In the genomic region with DNA sequence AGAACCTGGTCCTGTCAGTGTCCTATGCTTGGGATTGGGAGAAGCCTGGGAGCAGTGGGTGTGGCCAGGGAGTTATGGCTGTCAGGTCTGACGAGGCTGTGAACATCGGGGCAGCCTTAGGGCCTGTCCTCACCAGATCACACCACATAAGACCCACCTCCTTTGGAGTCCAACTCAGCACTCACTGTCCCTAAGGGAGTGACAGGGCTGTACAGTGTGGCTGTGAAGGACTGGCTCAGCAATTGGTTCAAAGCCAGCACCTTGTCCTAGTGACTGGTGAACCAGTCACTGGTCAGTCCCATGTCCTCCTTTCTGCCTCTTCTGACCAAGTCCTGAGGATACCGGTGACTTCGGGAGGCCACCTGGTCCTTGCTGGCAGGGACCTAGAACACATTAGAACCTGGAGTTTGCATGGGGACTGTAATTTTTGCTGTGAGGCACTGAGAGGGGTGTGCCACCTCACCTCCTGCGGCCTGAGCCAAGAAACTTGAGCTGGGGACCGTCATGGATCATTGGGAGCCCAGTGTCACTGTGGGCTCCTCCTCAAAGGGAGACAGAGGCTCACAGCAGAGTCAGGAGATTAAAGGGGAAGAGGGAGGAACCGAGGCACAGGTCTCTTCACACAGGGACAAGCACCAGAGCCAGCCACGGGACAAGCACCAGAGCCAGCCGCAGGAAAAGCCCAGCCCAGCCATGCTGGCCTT, we compare ENCODE assay signal across 9 mouse cellular contexts. TPM values are rescaled to one million over a fixed set of nuclear protein-coding genes. Genes with fewer than 3 reads are reported as not detected.
A peak's percentile ranks its signal among the peaks of the same experiment; 100 is the strongest.
DNase-seq lines count a peak whose midpoint lies in the region; ATAC-seq and TF ChIP-seq lines count a peak whose summit lies in the region.
"Had no signal": no experiment of that assay in that cellular context is flagged by ENCODE, and none has a peak within 500 bp of the region (broad histone marks: within the 10 kb centered on the region; RNA-seq: fewer than 3 reads in every experiment).

No protein-coding gene starts in this region.

- no peak for ATAC-seq in megakaryocyte-erythroid progenitor cell, adult 5-6 weeks (replicated peaks; ENCODE audit: low FRiP score, low TSS enrichment, poor library complexity, severe bottlenecking)

- WGBS in bone marrow, adult 2 months = 32% methylated on average over 9 of the region's 9 CpGs

- no peak for TF ChIP-seq CTCF in bone marrow, adult 2 months (IDR thresholded peaks at IDR 0.05; ENCODE audit: control insufficient read depth, insufficient read depth, low read length)

- peak overlapping the region; percentile 94 for H3K27ac ChIP-seq in bone marrow, adult 2 months (ENCODE audit: control insufficient read depth, insufficient read depth, low read depth, low read length, poor library complexity)

- peaks cover 19% of the 10 kb centered on the region for H3K4me1 ChIP-seq in bone marrow, adult 2 months (ENCODE audit: control insufficient read depth, insufficient read depth, low read length)

- no peak overlapping the region for H3K4me3 ChIP-seq in bone marrow, adult 2 months (replicated peaks; ENCODE audit: control insufficient read depth, low read depth, low read length)
- H3K4me3 ChIP-seq: limb, embryonic 12.5 days had no signal

- no peak for TF ChIP-seq POLR2A in bone marrow, adult 2 months (IDR thresholded peaks at IDR 0.05; ENCODE audit: borderline replicate concordance, control insufficient read depth, low read depth, low read length)

- peak; percentile 97 for DNase-seq in heart, adult 11 months
- DNase-seq in heart, postnatal 4 days = no peak
- peak; percentile 79 for DNase-seq in 3134 (ENCODE audit: extremely low read depth, insufficient read length, low spot score)
- peak; percentile 35 to 49 for DNase-seq in kidney, postnatal 4 days
- peak; percentile 47 for DNase-seq in thymus, postnatal 4 days
- no peak for DNase-seq in ovary, adult 18-20 months (ENCODE audit: low spot score)

RNA-seq across cellular contexts. Expression of a gene that starts 1.8 kb away (rescaled TPM):
- 100 to 1,000 TPM; 105 TPM for total RNA-seq in heart, postnatal 4 days (2021)
- polyA plus RNA-seq in bone marrow, adult 2 months (2011; ENCODE audit: insufficient read depth, insufficient read length, low replicate concordance, missing spikeins) = 70.5 and 89.6 TPM in 2 replicates
- 149 and 158 TPM in 2 replicates for total RNA-seq in megakaryocyte-erythroid progenitor cell, adult 5-6 weeks (2014; fragmentation: Nextera tagmentation)
- 78.4 and 117 TPM in 2 replicates for total RNA-seq in megakaryocyte-erythroid progenitor cell, adult 5-6 weeks (2017)

RNA-seq across cellular contexts. Expression of a gene that starts 22.1 kb away (rescaled TPM):
- total RNA-seq in heart, postnatal 4 days (2021) = 10 to 100 TPM; 12.5 to 13.0 TPM
- 16.3 and 45.8 TPM in 2 replicates for polyA plus RNA-seq in bone marrow, adult 2 months (2011; ENCODE audit: insufficient read depth, insufficient read length, low replicate concordance, missing spikeins)
- total RNA-seq in megakaryocyte-erythroid progenitor cell, adult 5-6 weeks (2014; fragmentation: Nextera tagmentation) = 22.8 and 29.1 TPM in 2 replicates
- total RNA-seq in megakaryocyte-erythroid progenitor cell, adult 5-6 weeks (2017) = 30.5 and 38.6 TPM in 2 replicates

RNA-seq across cellular contexts. Expression of a gene that starts 22.3 kb away (rescaled TPM):
- total RNA-seq in heart, postnatal 4 days (2021) = 1 to 10 TPM; 3.2 to 4.6 TPM
- 22.9 and 33.3 TPM in 2 replicates for polyA plus RNA-seq in bone marrow, adult 2 months (2011; ENCODE audit: insufficient read depth, insufficient read length, low replicate concordance, missing spikeins)
- 22.8 and 26.4 TPM in 2 replicates for total RNA-seq in megakaryocyte-erythroid progenitor cell, adult 5-6 weeks (2014; fragmentation: Nextera tagmentation)
- 3.0 and 4.5 TPM in 2 replicates for total RNA-seq in megakaryocyte-erythroid progenitor cell, adult 5-6 weeks (2017)

RNA-seq across cellular contexts. Expression of a gene that starts 22.8 kb away (rescaled TPM):
- total RNA-seq in heart, postnatal 4 days (2021) = 10 to 100 TPM; 42.2 to 42.4 TPM
- 7.0 and 22.1 TPM in 2 replicates for polyA plus RNA-seq in bone marrow, adult 2 months (2011; ENCODE audit: insufficient read depth, insufficient read length, low replicate concordance, missing spikeins)
- 27.4 and 32.0 TPM in 2 replicates for total RNA-seq in megakaryocyte-erythroid progenitor cell, adult 5-6 weeks (2014; fragmentation: Nextera tagmentation)
- total RNA-seq in megakaryocyte-erythroid progenitor cell, adult 5-6 weeks (2017) = 11.8 and 14.8 TPM in 2 replicates

RNA-seq across cellular contexts. Expression of a gene that starts 57.1 kb away (rescaled TPM):
- total RNA-seq in heart, postnatal 4 days (2021) = 100 to 1,000 TPM; 142 to 162 TPM
- polyA plus RNA-seq in bone marrow, adult 2 months (2011; ENCODE audit: insufficient read depth, insufficient read length, low replicate concordance, missing spikeins) = 49.9 and 75.2 TPM in 2 replicates
- total RNA-seq in megakaryocyte-erythroid progenitor cell, adult 5-6 weeks (2014; fragmentation: Nextera tagmentation) = 70.2 and 93.3 TPM in 2 replicates
- 117 and 120 TPM in 2 replicates for total RNA-seq in megakaryocyte-erythroid progenitor cell, adult 5-6 weeks (2017)

Comparison
In these comparisons a context has a peak if more than half of its experiments do, and no peak if none do; other contexts are left out.
1. DNase-seq: peak in heart, adult 11 months (single experiment), 3134 (single experiment), kidney, postnatal 4 days (2 of 2) and thymus, postnatal 4 days (single experiment); none in heart, postnatal 4 days (single experiment) and ovary, adult 18-20 months (single experiment).